Mouse (Mus musculus) heart, postnatal 25 days (tissue): ENCODE data around the gene Rgsl1. TPM values are rescaled to one million over a fixed set of nuclear protein-coding genes. Genes with fewer than 3 reads are reported as not detected.
"Not testable (repeated sequence)": the region's sequence is repeated elsewhere in the genome, so short reads cannot be mapped to it uniquely, and the experiment has no call there.

Experiments used
- DNase-seq: peaks from one replicate; pipeline ENCODE4 v3.0.0; 2022; ENCODE audit warnings: low spot score
- intact Hi-C: fragments of 180-260 bp; cut with DNase I; formaldehyde crosslinking; loops from one replicate; pipeline ENCODE4 v1.15.1; 2025
- total RNA-seq, 2 experiments: library from RNA; stranded (reverse); gene quantifications; 2 replicates each; pipeline ENCODE4 v1.2.3; 2021

Rgsl1 gene
- under 1 TPM in 1 of 2 experiments, not detected in 1; 0.11 TPM for total RNA-seq

- intact Hi-C loops = no loop called here
These were observed at the start of gene Rgsl1 for GRCm38 (mm10) chr1:153844042-153844441. Gene Rgsl1 (minus strand): TSS chr1:153844142.

DNA sequence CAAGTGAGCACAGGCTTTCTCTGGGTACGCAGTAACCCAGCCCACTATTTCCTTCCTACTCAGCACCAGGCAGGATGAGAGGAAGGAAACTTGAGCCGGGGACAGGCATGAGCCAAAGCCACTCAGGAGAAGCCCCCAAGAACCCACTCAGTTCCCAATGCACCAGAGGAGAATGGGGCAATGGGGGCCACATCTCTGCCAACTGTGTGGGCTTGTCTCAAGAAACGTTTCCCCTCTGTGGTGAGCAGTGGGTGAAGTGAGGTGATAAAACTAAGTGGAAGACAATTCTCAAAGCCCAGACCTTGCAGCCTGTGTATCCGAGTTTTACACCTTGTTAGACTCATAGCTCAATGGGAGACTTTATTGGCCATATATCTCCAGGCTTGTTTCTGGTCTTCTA lies 47.5 kb upstream of the Rgsl1 start, which contains the start of gene Teddm1a:
Gene Teddm1a, plus strand, starts transcription at position 301 of the 400 bp plus-strand sequence.
- intact Hi-C loops = loop anchor here (5.0 kb wide), 1 partner anchor 836 kb away; no protein-coding TSS in a partner anchor

More at GRCm38 (mm10) chr1:153844042-153844441, at the start of gene Rgsl1:
- no peak for DNase-seq

GRCm38 (mm10) chr1:153890121-153890520 lies 46.2 kb upstream of the Rgsl1 start:
- no peak for DNase-seq
- intact Hi-C loops = loop anchor here (5.0 kb wide), 1 partner anchor 837 kb away; no protein-coding TSS in a partner anchor

More for the DNA sequence above, 47.5 kb upstream of the Rgsl1 start, which contains the start of gene Teddm1a:
- DNase-seq = no peak

- intact Hi-C loops = no loop called here
- DNase-seq = no peak
These were observed 42.2 kb upstream of the Rgsl1 start for GRCm38 (mm10) chr1:153886024-153886633.

- intact Hi-C loops, DNase-seq: not testable (repeated sequence)
These were observed 36.4 kb upstream of the Rgsl1 start for GRCm38 (mm10) chr1:153880391-153880790.

GRCm38 (mm10) chr1:153874045-153874444 lies 30.1 kb upstream of the Rgsl1 start, which contains the start of gene Teddm1b:
Gene Teddm1b (plus strand): TSS chr1:153874345.
- no peak for DNase-seq
- intact Hi-C loops = no loop called here

- DNase-seq = no peak
- intact Hi-C loops = no loop called here
These were observed 12.0 kb upstream of the Rgsl1 start for GRCm38 (mm10) chr1:153855946-153856345.

DNA sequence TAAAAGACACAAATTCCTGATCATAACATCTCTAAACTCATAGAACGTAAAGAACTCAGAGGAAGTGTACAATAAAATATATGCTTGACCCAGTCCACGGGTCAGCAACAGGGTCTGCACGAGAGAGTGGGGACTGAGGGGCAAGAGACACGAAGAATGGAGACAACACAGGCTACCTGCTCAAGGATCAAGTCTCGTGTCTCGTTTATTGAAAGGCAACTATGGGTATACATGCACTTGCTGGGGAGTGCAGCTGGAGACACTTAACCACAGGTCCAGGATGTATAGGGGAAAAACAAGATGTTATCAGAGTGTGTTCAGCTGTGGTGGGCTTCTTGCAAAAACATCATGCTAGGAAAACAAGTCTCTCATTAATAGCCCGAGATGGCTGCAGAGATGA lies 8.8 kb upstream of the Rgsl1 start:
- DNase-seq, intact Hi-C loops: not testable (repeated sequence)

DNA sequence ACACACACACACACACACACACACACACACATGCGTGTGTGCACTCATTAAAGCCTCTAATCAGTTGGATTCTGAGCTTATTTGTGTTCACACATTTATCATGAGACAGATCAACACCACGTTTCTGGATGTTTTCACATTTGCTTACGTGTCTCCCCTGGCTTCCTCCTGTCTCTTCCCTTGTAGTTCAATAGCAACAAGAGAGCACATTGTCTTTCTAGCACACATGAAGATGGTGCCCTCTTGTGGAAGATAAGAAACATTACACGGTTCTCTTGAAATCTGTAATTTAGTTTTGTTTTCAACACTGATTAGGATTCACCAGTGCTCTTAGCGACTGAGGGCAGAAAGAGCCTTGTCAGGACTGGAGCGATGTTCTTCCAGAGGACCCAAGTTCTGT lies 2.9 kb upstream of the Rgsl1 start:
- intact Hi-C loops = no loop called here
- DNase-seq = no peak

DNA sequence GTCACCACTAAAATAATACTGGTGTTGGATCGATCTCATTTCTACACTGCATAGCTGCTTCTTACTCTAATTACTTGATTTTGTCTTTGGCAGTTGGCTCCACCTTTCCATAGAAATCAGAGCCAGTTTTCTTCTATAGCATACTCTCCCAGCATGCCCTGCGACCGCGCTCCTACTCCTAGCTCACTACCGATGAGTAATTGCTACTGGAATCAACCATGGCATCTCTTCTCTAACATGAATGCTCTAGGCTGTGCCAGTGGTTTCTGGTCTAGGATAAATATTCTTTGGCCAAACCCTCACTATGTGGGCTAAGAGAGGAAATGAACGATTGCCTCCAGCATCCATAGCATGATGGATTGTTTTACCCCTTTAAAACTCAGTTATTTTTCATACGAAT lies 2.5 kb upstream of the Rgsl1 start:
- intact Hi-C loops = no loop called here
- DNase-seq = no peak

GRCm38 (mm10) chr1:153842121-153842740 lies 1.7 kb downstream of the Rgsl1 start:
- DNase-seq = no peak
- intact Hi-C loops = no loop called here

DNA sequence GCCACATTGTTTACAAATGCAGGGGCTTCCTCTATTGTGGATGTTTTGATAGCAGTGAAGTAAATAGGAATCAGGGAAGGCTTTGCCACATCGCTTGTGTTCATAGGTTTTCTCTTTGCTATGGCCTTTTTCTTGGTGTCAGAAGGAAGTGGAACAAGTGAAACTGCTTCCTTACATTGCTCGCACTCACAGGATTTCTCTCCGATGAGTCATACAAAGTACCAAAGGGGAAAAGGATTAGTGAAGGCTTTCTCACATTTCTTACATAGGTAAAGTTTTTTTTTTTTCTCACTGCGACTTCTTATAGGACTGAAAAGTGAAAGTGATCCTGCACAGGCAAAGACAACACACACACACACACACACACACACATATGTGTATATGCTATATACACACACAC lies 7.9 kb downstream of the Rgsl1 start:
- intact Hi-C loops = no loop called here

GRCm38 (mm10) chr1:153830746-153831145 lies 13.2 kb downstream of the Rgsl1 start:
- intact Hi-C loops = no loop called here
- DNase-seq = no peak

More for the DNA sequence above, 7.9 kb downstream of the Rgsl1 start:
- no peak for DNase-seq

DNA sequence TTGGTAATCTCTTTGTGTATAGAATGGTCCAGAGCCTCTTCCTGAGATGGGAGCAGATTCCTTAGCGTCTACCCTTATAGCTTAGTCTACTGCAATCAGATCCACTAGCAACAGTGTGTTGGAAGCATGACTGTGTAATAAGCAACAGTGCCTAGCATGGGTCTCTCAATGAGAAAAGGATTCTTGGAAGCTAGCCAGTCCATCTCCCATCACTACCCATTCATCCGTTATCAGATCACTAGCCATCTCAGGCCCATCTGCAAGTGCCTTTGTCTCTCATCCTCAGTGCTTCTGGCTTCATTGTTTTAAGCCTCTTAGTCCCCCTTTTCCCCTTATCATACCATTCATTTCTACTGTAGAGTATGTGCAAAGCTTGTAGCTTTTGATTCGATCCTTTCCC lies 23.7 kb downstream of the Rgsl1 start:
- no peak for DNase-seq
- intact Hi-C loops = no loop called here

GRCm38 (mm10) chr1:153814278-153814677 lies 29.7 kb downstream of the Rgsl1 start:
- no peak for DNase-seq
- intact Hi-C loops = no loop called here

- no peak for DNase-seq
- intact Hi-C loops = loop anchor here (2.0 to 5.0 kb wide), 3 partner anchors 60 to 375 kb away; partner anchors contain the start of gene Rnasel
These were observed 36.5 kb downstream of the Rgsl1 start for GRCm38 (mm10) chr1:153807390-153807993.

DNA sequence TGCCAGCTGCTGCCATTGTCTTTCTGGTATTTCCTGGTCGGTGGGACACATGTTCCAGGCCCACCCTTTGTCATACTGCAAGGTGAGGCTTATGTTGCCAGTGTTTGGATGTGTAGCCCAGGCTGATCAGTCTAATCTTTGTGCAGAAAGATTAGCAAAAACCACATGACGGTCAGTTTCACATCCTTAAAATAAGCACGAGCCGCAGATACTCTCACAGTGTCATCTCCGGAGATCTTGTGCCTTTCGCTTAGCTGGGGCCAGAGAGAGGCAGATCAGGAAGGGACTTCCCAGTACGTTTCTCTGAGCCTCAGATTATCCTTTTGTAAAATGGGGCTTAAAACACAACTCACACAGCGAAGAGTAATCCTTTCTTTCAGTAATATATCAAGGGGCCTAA lies 40.4 kb downstream of the Rgsl1 start:
- DNase-seq = no peak
- intact Hi-C loops = no loop called here

GRCm38 (mm10) chr1:153802691-153803090 lies 41.3 kb downstream of the Rgsl1 start:
- intact Hi-C loops = no loop called here
- no peak for DNase-seq

GRCm38 (mm10) chr1:153794241-153794640 lies 49.7 kb downstream of the Rgsl1 start:
- no peak for DNase-seq
- intact Hi-C loops = no loop called here

DNA sequence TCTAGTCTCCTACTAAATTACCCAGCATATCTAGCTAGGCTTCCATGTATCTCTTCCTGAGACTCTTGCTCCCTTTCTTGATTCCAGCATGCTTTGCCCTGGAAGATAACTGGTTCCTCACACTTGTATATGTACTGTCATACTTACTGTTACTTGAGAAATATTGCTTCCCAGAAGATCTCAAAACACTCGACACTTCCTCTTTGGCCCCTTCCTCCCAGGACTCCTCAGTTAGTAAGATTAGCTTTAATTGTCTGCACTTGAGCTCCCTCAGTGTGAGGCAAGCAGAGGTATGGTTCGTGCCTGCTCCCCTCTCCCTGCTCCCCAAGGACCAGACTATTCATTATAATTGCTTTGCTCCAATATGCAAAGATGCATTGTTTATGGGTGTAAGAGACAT lies 53.2 kb downstream of the Rgsl1 start:
- intact Hi-C loops = no loop called here
- no peak for DNase-seq

- no peak for DNase-seq
- intact Hi-C loops = no loop called here
These were observed 58.3 kb downstream of the Rgsl1 start for GRCm38 (mm10) chr1:153785608-153786007.
